Mouse (Mus musculus) thymus, postnatal 4 days (tissue): ENCODE measurements around the gene Slc22a12.

Source experiments
- DNase-seq: peaks from one replicate; pipeline ENCODE4 v3.0.0; 2021

The Slc22a12 gene

GRCm38 (mm10) chr19:6540191-6540590, 2.6 kb downstream of the Slc22a12 start:
- no peak for DNase-seq

GRCm38 (mm10) chr19:6539592-6539991, 3.2 kb downstream of the Slc22a12 start:
- no peak for DNase-seq

DNA sequence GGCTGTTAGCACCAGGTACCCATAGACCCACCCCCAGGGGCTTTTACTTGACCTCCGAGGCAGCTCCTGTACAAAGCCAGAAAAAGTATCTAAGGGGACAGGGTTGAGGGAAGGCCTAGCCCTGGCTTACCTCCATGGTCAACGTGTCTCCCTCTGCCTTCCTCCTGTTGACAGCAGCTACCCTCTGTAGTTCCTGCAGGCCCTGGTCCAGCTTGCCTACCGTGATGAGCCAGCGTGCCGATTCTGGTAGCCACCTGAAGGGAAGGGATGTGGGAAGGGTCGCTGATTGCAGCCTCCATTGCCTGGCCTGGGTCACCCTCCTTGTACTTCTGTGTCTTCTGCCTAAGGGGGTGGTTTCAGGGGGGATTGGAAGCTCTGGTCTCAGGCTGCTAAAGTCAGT, 4.3 kb downstream of the Slc22a12 start:
- DNase-seq: no peak

- no peak for DNase-seq
Observed at GRCm38 (mm10) chr19:6537526-6537925, 5.3 kb downstream of the Slc22a12 start.

GRCm38 (mm10) chr19:6536696-6537095, 6.1 kb downstream of the Slc22a12 start:
- DNase-seq: peak; percentile 25

- no peak for DNase-seq
Observed at GRCm38 (mm10) chr19:6536201-6536600, 6.6 kb downstream of the Slc22a12 start.

DNA sequence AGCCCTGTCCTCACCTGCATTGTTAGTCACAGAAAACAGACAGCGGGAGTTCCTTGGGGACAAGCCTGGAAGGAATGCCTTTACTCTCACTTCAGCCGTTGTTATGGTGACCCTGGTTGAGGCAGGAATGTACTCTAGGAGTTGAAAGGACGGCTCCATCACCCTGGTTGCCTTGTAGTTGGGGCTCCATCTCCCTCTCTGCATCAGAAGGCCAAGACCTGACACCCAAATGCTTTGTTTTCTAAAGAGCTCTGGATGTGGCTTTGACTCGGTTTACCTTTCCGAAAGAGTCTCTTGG, 8.8 kb downstream of the Slc22a12 start:
- DNase-seq: no peak

- no peak for DNase-seq
Observed at GRCm38 (mm10) chr19:6533290-6534117, 9.3 kb downstream of the Slc22a12 start.

DNA sequence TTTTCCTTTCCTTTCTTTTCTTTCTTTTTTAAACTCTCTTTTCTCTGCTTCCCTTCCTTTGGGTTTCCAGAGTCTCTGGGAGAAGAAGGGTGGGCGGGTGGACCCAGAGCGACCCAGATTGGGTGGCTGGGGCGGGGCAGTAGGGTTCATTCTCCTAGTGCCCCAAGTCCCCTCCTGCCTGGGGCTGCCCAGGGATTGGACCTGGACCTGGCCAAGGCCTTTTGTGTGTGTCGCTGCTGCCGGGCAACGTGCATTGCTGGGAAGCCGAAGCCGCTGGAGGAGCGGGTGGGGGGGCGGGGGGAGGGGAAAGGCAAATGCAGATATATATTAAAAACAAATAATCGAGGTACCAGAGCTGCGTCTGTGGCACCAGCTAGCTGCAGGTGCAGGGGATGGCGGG, 10.2 kb downstream of the Slc22a12 start:
- DNase-seq: no peak

DNA sequence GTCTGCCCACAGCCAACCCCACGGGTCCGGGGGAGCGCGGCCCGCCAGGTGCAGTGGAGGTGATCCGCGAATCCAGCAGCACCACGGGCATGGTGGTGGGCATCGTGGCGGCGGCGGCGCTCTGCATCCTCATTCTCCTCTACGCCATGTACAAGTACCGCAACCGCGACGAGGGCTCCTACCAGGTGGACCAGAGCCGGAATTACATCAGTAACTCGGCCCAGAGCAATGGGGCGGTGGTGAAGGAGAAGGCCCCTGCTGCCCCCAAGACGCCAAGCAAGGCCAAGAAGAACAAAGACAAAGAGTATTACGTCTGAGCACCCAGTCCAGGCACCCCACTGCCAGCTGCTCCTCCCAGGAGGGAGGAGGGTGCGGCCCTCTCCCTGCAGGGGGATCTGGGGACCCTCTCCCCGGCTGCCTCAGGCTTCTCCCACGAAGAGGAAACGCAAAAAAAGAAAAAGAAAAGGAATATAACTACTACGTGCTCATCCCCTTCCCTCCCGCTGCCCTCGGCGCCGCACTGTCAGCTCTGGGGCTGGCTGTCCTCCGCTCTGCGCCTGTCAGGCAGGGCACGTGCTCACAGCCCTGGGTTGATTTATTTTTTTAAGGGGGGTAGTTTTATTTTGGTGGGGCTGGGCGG, 10.9 kb downstream of the Slc22a12 start:
- DNase-seq: peak; percentile 23

DNA sequence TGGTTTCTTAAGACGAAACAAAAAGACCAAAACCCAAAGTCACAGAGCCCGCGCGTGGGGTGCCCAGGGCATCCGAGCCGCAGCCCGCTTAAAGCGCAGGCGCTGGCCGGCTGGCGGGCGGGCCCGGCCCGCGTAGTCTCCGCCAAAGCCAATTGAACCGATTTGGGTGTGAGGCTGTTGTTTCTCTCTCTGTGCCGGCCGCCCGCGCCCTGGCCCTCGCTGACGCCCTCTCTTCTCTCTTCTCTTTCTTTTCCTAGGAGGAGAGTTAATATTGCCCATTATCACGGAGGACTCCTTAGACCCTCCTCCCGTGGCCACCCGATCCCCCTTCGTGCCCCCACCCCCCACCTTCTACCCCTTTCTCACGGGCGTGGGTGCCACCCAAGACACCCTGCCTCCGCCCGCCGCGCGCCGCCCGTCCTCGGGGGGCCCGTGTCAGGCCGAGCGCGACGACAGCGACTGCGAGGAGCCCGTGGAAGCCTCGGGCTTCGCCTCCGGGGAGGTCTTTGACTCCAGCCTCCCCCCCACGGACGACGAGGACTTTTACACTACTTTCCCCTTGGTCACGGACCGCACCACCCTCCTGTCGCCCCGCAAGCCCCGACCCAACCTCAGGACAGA, 11.7 kb downstream of the Slc22a12 start:
- DNase-seq: peak; percentile 32

GRCm38 (mm10) chr19:6530359-6530758, 12.5 kb downstream of the Slc22a12 start:
- DNase-seq: no peak

DNA sequence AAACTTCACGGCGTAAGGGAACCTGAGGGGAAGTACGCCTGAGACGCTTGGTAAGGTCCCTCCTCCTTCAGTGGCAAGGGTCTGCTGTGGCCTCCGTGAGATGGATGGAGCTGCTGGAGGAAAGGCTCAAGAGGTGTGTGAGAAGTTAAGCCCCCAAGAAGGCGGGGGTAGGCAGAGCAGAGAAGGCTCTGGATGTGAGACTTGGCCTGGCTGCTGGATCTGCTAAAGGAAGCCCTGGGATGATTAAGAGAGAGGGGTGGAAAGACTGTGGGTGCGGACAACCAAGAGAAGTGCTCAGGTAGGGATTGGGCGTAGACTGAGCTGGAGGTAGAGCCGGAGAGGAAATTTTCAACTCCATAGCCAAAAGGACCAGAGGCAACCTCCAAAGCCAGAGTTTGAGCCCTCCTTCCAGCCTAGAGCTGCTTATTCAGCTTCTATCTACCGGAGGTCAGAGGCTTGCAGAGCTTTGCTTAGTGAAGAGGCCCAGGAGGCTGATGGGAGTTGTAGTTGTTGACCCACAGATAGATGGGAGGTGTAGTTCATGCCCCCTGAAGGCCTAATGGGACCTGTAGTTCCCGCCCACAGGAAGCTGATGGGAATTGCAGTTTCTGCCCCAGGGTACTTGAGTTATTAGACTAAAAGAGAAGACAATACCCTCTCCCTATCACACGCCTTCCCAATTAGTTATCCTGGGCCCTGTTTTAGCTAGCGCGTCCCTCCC, 13.4 kb downstream of the Slc22a12 start:
- no peak for DNase-seq

DNA sequence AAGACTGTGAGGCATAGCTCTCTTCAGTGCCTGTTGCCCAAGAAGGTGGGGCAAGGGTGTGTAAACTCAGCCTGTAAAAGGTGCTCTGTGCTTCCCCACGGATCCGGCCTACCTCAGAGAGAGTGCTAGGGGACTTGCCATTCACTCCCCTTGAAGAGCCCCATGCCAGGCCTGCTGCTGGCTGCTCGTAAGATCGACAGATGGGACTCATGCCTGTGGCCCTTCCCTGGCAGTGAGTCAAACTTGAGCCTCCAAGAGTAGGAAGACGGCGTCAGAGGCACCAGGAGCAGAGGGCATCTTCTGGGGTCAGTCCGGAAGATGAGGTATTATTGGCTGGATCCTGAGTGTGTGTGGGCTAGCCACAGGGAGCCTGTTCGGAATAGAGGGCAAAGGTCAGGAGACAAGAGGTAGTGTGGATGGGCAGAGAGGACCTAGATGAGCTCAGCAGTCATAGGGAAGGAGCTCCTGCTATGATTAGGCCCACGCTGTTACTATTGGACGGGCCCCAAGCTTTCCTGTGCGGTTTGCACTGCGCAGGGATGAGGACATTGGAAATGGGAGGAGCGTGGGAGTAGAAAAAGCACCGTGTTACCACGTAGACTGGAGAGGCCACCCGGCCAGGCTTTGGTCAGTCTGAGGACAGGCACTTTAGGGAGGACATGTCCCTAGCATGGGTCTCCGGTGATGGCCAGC, 14.8 kb downstream of the Slc22a12 start:
- DNase-seq: no peak

DNA sequence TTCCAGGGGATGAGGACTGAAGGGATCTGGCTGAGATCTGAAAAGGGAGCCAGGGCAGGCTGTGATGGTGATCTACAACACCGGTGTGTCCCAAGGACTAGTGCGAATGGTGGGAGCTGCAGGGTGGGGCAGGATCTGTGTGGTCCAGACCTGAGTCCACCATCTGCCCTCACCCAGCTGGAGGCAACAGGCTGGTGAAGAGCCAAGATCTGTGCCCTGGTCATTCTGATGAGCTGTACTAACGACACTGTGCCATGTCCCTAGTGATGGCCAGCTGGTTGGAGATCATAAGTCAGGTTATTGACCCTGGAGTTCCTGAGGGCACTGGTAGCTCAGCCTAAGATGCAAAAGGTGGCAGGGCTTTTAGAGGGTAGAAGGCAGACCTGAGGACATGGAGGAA, 15.4 kb downstream of the Slc22a12 start:
- DNase-seq: no peak

DNA sequence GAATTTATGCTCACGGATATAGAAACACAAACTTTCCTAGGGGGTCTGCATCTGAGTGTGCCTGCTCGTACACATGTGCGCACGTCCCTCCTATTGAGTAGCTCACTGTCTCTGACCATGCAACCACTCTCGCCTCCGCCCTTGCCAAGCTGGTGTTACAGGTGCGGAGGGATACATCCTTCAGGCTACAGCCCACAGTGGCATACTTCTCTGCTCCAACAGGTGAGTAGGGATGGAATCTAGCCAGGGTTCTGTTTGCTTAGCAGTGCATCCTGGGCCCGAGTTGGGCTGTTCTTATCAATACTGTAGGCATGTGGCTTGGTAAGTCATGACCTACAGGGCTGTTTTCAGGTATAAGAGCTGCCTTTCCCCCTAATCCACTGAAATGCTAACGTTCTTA, 16.8 kb downstream of the Slc22a12 start:
- DNase-seq: no peak

- no peak for DNase-seq
Observed at GRCm38 (mm10) chr19:6525023-6525422, 17.8 kb downstream of the Slc22a12 start.

- no peak for DNase-seq
Observed at GRCm38 (mm10) chr19:6522289-6522688, 20.5 kb downstream of the Slc22a12 start.

- DNase-seq: no peak
Observed at GRCm38 (mm10) chr19:6521630-6522029, 21.2 kb downstream of the Slc22a12 start.

- DNase-seq: no peak
Observed at GRCm38 (mm10) chr19:6519483-6519882, 23.3 kb downstream of the Slc22a12 start.

DNA sequence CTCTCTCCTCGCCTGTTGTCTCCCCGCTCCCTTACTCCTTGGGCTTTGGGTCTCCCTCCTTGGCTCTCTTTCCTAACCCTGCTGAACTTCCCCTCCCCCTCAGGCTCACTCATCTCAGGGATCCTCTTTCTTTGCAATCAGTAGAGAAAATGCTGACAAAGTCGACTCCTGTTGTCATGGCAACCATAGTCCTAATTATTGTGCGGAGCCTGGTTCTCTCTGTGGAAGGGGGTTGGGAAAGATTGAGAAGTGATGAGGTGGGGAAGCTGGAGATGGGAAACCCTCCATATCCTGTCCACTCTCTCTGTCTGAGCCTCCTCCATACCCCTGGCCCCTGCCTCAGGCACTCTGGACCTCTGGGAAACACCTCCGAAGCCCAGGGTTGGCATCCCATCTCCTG, 24.2 kb downstream of the Slc22a12 start:
- DNase-seq: no peak

- no peak for DNase-seq
Observed at GRCm38 (mm10) chr19:6516153-6516552, 26.7 kb downstream of the Slc22a12 start.

DNA sequence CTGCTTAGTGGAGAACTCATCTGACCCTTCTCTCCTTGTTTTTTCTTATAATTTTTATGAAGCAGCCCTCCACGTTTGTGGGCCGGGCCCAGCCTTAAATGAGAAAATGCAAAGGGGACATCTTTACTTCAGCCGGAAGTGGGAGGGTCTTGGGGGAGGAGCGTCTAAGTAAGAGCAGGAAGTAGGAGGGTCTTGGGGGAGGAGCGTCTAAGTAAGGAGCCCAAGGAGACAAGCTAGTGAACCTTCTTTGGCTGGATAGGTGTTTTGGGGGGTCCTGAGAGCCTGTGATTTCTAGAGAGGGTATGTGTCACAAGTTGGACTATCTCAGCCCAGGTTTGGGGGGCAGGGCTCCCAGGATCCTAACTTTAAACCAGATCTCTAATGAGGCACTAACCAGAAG, 27.4 kb downstream of the Slc22a12 start:
- DNase-seq: no peak
